Mouse (Mus musculus) brain, adult 2 months (tissue): ENCODE data around the gene Ugt1a8.

Experiments used
- DNase-seq: peaks from one replicate; pipeline ENCODE4 v3.0.0; 2011; ENCODE audit warnings: low read depth, low spot score

The Ugt1a8 gene

DNA sequence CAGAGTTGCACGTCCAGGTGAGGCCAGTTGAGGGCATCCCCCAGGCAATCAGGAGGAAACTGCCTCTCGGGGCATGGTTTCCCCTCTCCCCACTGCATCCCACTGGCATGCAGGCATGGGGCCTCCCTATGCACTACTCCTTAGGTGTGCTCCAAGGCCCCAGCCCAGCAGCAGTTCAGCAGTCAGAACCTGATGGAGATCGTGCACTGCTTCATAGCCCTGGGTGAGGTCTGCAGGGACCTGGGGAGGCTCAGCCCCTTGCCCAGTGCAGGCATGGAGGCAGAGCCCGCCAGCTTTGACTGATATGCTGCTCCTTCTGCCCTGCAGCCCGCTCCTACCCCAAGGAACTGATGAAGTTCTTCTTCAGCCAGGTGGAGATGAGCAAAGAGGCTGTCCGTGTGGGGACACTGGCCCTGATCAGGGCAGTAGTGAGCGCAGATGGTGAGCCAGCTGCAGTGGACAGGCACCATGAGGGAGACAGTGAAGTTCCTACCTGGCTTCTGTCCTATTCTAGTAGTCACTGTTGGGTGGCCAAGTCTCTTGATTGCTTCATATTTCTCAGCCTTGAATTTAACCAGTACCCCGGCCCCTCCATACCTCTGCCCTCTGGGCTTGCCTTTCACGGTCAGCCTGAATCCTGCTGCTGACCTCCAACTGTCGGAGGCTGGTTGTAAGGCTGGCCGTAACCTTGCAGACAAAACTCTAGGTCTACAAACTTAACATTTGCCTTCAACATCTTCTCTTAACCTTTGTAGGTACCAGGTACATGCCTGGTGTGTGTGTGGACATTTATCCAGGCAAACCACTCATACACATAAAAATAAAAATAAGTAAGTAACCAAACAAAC is 147.7 kb downstream of the Ugt1a8 start:
- no peak for DNase-seq

DNA sequence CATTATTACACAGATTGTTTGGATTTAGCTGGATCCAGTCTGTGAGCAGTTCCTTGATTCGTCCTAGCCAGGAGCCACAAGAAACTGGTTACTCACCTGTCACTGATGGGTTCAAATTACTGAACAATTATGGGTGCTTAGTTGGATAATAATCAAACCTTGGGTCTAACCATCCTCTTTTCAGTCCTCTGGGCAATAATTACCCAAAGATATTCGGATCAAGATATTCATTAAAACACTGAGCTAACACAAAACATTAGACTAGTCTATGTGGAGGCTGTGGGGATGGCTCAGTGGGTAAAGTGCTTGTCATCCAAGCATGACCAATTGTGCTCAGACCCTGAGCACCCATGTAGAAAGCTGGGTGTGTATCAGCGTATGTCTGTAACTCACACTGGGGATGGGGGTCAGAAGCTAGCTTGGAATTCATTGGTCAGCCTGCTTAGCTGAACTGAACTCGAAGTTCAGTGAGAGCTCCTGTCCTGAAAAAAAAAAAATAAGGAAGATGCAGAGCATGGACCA is 148.3 kb downstream of the Ugt1a8 start:
- DNase-seq, result no peak

DNA sequence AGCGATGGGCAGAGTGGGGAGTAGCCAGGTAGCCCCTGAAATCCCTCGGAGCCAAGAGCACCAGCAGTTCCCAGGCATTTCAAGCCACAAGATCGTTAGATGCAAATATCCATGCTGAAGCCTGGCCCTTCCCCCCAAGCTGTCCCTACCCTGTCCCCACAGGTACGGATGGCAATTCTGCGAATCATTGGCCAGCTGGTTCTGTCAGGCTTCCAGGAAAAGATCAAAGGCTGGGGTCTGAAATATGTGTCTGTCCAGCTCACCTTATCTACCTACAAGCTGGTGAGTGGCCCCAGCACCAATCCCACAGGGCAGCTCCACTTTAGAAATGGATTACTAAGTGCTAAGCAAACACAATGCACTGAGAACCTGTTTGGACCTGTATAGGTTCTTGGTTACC is 149.7 kb downstream of the Ugt1a8 start:
- no peak for DNase-seq

DNA sequence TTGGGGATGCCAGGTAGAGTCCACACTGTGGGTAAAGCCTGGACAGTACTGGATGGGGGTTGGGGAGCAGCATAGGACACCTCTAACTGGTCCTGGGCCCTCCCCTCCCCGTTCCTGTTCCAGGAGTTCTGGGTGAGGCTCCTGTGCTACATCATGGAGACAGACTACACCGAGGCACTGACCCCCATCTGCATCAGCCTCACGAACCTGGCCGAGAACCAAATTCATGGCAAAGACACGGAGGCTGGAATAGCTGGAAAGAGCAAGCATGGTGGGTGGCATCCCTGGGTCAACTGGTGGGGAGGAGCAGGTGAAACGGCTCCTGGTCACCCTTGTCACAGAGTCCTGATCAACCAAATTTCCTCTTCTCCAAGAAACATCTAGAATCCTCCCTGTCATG is 151.2 kb downstream of the Ugt1a8 start:
- DNase-seq, result no peak

DNA sequence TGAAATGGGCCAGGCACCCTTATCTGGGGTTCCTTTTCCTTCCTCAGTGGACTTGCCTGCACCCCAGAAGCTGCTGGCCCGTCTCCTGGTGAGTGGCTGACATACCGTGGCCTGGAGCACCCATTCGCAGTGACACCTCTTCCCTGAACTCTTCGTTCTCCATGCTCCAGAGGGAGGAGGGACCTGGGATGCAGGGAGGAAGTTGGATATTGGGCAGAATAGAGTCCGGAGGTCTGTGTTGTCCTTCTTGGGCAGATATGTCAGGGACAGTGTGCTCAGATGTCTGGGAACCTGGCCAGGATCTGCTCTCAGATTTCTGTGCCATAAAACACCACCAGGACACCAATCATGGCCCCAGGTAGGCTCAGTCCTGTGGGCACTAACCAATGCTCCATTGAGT is 152.5 kb downstream of the Ugt1a8 start:
- no peak for DNase-seq

DNA sequence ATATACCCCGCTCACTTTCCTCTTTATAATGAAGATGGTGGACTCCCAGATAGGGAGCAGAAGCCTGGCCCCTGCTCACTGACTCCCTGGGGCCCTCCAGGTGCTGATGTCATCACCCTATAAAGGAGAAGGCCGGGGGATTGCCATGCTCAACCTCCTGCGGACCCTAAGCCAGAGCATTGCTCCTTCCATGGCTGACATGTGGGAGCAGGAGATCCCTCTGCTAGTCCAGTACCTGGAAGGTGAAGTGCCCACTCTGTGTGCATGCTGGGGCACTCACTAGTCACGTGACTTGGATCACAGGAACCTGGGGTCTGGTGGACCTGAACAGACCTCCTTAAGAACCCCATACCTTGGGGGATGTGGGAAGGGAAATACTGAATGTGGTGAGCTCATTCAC is 153.0 kb downstream of the Ugt1a8 start:
- no peak for DNase-seq

DNA sequence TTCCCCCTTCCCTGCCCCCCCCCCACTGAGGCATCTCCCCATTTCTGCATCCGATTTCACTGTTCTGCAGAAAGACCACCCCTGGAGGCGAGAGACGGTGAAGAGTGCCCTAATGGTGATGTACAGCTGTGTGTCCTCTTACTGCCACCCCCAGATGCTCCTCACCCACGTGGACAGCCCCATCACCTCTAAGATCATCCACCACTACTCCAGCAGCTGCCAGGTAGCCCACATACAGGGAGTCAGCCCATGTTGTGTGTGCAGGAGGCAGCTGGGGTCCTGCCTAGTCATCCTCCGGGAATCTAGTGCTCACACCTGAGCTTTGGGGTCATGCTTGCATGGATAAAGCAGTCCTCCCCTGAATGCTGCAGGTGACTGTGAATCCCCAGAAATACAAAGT is 156.2 kb downstream of the Ugt1a8 start:
- DNase-seq, result no peak

DNA sequence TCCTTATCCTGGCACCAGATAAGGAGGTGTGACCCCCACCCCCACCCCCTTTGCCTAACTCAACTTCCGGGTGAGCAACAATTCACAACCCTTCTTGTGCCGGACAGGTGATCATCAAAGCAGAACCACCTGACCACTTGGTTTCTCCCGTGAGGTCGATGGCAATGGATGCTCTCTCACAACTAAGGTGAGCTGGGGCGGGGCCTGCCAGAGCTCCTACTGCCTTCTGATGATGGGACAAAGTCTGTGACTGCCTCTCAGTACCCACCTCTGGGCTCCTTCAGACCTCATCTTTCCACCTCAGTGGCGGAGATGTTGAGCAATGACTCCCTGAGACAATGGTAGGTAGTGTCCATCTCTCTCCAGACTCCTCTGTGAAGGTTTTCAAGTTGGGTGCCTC is 158.3 kb downstream of the Ugt1a8 start:
- no peak for DNase-seq

DNA sequence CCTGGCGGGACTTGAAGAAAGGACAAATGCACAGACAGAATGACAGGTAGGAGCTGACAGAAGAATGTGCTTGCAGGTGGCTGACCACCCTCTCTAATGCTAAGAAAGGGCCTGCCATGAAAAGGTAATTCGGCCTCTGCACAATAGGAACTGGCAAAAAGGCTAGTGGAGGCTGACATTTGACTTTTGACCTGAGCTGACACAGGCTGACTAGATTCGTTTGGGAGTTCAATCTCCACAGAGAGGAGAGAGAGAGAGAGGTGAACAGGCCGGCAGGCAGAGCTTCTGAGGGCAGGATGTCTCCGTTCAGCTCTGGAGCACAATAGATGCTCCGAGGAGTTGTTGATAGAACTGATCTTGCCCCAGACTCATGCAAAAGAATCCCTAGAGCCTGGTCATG is 158.8 kb downstream of the Ugt1a8 start:
- no peak for DNase-seq

DNA sequence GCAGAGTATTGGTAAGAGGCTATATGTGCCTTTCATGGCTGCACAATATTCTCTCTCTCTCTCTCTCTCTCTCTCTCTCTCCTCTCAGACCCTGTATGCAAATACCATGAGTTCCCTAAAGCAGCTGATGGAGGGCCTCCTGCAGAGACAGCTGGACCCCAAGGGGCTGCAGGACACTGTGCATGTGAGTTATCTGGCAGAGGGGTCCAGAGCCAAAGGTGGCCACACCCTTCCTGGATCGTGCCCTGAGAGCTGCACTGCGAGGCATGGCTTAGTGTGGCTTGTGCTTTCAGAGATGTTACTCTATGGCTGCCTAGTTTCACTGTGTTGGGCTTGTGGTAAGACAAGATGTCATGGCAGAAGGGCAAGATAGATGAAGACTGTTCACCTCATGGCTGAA is 160.0 kb downstream of the Ugt1a8 start:
- DNase-seq, result no peak

DNA sequence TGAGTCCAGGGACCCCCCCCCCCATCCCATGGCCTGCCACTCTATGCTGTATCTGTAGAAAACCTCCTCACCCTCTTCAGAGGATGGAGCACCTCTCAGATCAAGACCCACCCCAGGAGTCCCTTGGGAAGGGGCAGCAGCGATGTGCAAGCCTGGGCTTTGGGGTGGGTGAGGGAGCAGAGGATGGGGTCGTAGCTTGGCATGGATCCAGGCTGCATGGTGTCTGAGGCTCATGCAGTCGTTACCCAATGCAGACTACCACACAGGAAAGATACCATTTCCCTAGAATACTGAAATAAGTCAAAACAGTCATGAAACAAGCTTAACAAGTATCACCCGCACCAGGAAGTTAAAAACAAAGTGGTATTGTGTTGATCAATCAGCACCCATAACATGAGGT is 161.0 kb downstream of the Ugt1a8 start:
- no peak for DNase-seq

DNA sequence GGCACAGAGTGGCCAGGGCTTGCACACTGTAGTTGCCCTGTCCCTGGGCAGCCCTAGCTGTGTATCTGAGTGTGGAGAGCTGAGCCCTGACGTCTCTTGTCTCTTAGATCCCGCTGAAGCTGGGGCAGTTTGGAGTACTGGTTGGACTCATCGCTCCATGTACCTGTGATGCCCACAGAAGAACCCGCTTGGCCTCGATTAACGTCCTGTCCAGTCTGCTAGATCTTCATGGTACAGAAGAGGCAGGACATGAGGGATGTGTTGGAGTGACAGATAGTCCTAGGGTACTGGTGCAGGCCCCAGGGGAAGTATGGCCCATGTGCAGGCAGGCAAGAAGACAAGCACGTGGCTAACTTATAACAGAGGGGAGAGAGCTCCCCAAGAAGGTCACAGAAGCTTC is 162.0 kb downstream of the Ugt1a8 start:
- no peak for DNase-seq

DNA sequence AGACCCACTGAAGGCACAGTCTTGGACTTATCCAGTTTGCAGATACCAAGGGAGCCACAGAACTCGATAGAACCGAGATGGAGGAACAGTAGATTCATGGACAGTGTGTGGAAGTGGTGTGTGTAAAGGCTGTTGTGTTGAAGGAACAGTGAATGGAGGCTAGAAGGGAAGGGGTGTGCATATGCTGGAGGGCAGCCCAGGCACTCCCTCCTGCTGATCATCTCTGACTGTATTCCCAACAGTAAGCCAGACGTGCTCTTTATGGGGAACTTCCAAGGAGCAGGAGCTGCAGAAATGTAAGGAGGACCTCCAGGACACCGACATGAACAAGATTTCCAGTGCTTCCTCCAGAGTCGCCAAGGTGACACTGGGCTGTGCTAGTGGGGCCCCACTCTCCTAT is 162.4 kb downstream of the Ugt1a8 start:
- no peak for DNase-seq

DNA sequence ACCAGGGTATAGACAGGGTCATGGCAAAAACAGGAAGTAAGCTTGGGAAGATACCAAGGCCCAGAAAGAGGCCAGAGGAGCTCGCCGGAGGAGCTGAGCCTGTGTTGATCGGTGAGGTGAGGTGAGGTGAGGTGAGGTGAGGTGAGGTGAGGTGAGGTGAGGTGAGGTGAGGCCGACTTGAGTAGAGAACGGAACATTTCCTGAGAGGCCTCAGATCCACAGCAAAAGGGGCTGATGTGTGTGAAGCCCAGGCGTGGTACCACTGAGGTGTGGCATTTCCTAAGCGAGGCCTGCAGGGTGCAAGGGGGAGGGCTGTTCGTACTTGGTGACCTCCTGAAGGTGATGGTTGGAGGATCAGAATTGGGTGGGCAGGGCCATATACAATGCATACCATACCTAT is 165.5 kb downstream of the Ugt1a8 start:
- DNase-seq, result no peak

DNA sequence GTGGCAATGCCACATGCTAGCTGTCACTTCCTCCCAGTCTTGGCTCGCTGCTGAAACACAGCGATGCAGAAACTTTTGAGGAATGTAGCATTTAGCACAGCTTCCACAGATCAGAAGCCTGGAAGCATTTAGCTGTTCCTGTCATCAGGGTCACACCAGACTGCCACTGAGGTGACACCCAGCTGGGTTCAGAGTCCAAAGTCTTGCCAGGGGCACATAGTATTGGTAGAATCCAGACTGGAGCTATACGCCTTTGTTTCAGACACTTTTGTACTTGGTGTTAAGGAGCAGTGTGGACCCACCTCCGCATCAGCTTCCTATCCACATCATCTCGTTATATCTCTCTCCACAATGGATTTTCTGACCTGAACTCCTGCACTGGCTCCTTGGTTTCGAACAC is 165.9 kb downstream of the Ugt1a8 start:
- no peak for DNase-seq

DNA sequence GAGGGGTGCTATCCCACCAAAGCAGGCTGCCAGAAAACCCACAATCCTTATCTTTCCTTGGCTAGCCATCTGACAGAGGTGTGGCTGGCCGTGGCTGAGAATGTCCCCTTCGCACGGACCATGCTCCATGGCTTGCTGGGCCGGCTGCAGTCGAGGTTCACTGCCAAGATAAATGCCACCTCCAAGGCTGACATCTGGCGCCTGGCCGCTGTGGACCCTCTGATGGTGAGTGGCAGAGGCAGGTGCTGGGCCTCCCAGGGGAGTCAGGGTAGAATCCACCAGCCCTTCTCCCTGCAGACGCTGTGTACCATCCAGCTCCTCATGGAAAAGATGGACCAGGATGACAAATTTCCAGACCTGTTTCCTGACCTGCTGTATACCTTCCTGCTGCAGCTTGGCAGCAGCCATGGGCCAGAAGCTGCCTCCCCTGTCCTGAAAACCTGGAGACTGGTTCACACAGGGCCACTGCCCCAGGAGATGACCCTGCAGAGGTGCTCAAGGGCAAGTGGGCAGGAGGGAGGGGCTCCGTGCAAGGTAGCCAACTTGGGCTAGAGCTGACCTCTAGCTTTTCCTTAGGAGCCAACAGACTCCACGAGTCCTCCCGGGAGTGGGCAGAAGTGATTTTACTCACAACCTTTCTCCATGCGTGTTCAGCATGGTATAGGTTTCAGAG is 167.3 kb downstream of the Ugt1a8 start:
- DNase-seq, result no peak

DNA sequence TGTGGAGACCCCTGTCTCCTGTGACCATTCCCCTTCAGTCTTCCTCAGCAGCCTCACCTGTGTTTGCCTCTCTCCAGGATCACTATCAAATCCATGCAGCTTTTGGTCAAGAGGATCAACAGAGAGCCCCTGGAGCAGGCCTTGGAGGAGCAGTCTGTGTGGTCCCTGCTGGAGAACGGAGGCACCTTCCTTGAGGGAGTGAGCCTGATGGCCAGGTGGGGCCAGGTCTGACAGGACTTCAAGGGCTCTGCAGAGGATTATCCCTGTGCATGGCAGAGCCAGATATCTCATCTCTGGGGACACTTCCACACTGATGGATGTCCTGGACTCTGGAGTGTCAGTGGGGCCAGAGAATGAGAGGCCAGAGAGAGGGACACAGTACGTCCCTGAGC is 167.8 kb downstream of the Ugt1a8 start:
- no peak for DNase-seq

DNA sequence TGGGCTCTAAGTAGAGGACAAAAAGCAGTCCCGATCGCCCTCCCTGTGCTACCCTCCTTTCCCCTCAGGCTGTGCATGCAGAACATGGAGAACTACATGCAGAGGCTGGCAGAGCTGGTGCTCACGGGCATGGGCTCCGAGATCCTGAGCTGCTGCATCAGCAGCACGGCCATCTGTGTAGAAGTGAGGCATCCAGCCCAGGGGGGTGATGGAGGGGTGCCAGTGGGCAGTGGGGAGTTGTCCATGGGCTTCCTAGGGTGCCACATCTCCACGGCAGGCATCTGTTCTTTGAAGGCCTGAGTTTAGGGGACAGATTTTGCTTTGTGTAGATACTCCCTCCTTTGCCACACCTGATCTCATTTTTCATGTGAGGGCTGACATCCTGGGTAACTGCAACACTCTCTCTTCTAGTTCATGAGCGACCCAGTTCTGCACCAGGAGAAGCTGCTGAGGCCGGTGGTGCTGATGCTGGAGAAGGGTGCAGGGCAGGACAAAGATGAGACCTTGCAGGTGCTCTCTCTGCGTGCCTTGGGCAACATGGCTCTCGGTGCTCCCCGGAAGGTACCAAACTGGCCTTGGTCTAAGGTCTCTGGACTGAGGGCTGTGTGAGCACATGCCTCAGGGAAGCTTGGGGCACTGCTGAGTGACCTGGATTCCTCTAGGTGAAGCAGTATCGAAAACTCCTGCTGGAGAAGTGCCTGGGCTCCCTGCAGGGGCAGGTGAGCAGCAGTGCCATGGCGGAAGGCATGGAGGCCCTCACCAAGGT is 168.6 kb downstream of the Ugt1a8 start:
- DNase-seq, result no peak

DNA sequence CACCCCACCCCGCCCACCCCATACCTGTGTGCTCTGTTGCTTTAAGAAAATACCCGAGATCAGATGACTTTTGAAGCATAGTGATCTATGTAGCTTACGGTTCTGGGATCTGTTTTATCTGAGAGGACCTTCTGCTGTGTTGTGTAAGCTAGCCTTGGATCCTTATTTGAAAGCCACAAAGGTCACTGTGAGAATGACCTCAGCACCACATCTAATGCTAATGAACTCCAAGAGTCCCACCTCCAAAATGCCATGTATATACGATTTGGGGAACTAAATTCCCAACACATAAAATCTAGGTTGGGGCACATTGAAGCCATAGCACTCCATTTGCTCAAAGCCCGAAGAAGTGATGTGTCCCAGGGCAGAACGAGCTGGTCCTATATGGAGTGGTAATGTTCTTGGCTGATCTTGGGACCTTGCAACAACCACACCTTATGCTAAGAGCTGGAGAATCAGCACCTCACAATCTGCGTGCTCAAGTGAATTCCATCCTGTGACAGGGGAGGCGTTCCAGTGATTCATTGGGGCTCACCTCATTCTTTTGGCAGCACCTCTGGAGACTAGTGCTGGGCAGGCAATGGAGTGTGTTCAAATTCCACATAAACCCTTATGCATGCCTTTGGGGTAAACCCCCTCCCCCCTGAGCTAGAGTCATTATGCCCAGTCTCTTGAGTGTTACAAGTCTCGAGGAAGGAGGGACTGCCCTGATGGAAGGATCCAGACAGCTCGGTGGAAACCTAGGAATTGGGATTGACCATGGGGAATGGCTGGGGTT is 169.5 kb downstream of the Ugt1a8 start:
- no peak for DNase-seq

DNA sequence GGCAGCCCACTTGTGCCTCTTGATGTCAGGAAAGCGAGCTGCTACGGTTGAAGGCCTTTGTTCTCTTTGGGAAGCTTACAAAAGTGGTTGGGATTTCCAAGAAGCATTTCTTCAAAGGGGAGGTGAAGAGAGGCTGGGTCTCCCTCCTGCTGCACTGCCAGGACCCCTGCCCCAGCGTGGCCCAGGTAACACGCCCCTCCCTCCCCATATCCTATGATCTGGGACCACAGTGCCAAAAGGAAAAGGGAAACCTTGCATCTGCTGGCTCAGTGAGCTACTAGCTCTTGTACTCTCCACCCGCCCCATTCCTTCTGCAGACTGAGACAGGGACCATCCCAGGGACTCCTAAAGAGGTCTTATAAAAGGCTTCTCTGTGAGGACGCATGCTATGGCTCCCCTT is 170.1 kb downstream of the Ugt1a8 start:
- no peak for DNase-seq

DNA sequence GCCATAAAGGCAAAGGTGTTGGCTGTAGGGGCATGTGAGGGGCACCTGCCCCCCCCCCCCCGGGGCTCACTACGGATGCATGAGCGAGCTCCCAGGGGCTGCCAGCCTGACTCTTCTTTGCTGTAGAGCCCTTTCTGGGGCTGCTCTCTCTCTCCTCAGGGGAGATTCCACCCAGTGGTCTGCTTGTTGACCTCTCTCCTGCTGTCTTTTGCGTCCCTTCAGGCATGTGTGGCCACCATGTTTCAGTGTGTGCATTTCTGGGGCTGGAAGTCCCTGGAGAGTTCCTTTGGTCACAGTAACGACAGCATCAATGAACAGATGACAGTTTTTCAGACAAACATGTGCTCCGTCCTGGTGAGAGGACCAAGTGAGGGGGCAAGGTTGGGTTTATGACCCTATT is 170.7 kb downstream of the Ugt1a8 start:
- DNase-seq, result no peak
